Mouse (Mus musculus) embryonic fibroblast, embryonic 13.5 days (primary cell): Measurements from ENCODE around the gene Cybrd1. TPM values are rescaled to one million over a fixed set of nuclear protein-coding genes. Genes with fewer than 3 reads are reported as not detected.

Source experiments
- H3K27ac ChIP-seq: 2 replicates; pipeline ENCODE4 v1.5.1; 2012; ENCODE audit warnings: low read length, control low read depth, inconsistent platforms; ENCODE audit not compliant: insufficient read depth
- H3K4me1 ChIP-seq: 2 replicates; pipeline ENCODE4 v1.6.1; 2011; ENCODE audit warnings: low read length; ENCODE audit not compliant: control insufficient read depth, insufficient read depth
- H3K4me3 ChIP-seq: 2 replicates; pipeline ENCODE4 v1.5.1; 2011; ENCODE audit warnings: mild to moderate bottlenecking, control low read depth, low read length; ENCODE audit not compliant: insufficient read depth
- CTCF ChIP-seq: IDR thresholded peaks from 2 replicates; pipeline ENCODE4 v1.5.1; 2011; ENCODE audit warnings: mild to moderate bottlenecking, control low read depth, low read length, moderate library complexity, borderline replicate concordance; ENCODE audit not compliant: insufficient read depth
- POLR2A ChIP-seq: IDR thresholded peaks from 2 replicates; pipeline ENCODE4 v1.6.1; 2011; ENCODE audit warnings: low read depth, mild to moderate bottlenecking, control low read depth, low read length, moderate library complexity
- polyA plus RNA-seq: library from polyadenylated mRNA; stranded (reverse); fragments of >200 nt; gene quantifications from 2 replicates; pipeline ENCODE4 v1.2.4, GENCODE M21; 2011; ENCODE audit warnings: low read depth; ENCODE audit not compliant: missing spikeins, insufficient read length

The Cybrd1 gene
- polyA plus RNA-seq, 1 experiment, result 3.2 TPM

- TF ChIP-seq CTCF (no peak), POLR2A (no peak)
- H3K27ac ChIP-seq, result no peak overlapping the region
- H3K4me3 ChIP-seq, result no peak overlapping the region
- no peaks in the 10 kb centered on the region for H3K4me1 ChIP-seq
These were observed 49.5 kb downstream of the Cybrd1 start for GRCm38 (mm10) chr2:71167211-71167610.

- no peak for TF ChIP-seq POLR2A
- TF ChIP-seq CTCF, result no peak
- no peak overlapping the region for H3K4me3 ChIP-seq
- no peaks in the 10 kb centered on the region for H3K4me1 ChIP-seq
- H3K27ac ChIP-seq, result no peak overlapping the region
These were observed 50.8 kb downstream of the Cybrd1 start for GRCm38 (mm10) chr2:71168461-71169021.

GRCm38 (mm10) chr2:71173031-71173430 lies 55.3 kb downstream of the Cybrd1 start:
- no peak for TF ChIP-seq CTCF
- no peak for TF ChIP-seq POLR2A
- Histone ChIP-seq H3K4me1 (no peaks in the 10 kb centered on the region), H3K27ac (no peak overlapping the region), H3K4me3 (no peak overlapping the region)

GRCm38 (mm10) chr2:71176329-71177249 lies 58.9 kb downstream of the Cybrd1 start:
- no peak overlapping the region for H3K4me3 ChIP-seq
- H3K4me1 ChIP-seq, result no peaks in the 10 kb centered on the region
- TF ChIP-seq POLR2A (no peak), CTCF (no peak)

GRCm38 (mm10) chr2:71177250-71177615 lies 59.5 kb downstream of the Cybrd1 start:
- no peak overlapping the region for H3K4me3 ChIP-seq
- H3K27ac ChIP-seq, result no peak overlapping the region
- no peak for TF ChIP-seq CTCF
- no peak for TF ChIP-seq POLR2A
- H3K4me1 ChIP-seq, result no peaks in the 10 kb centered on the region

More at GRCm38 (mm10) chr2:71176329-71177249, 58.9 kb downstream of the Cybrd1 start:
- H3K27ac ChIP-seq, result no peak overlapping the region

GRCm38 (mm10) chr2:71177760-71178159 lies 60.0 kb downstream of the Cybrd1 start:
- no peak for TF ChIP-seq CTCF
- no peak for TF ChIP-seq POLR2A
- H3K27ac ChIP-seq, result no peak overlapping the region
- no peaks in the 10 kb centered on the region for H3K4me1 ChIP-seq
- H3K4me3 ChIP-seq, result no peak overlapping the region

GRCm38 (mm10) chr2:71179716-71180115 lies 62.0 kb downstream of the Cybrd1 start:
- H3K27ac ChIP-seq, result no peak overlapping the region
- TF ChIP-seq CTCF (no peak), POLR2A (no peak)
- no peak overlapping the region for H3K4me3 ChIP-seq
- no peaks in the 10 kb centered on the region for H3K4me1 ChIP-seq

GRCm38 (mm10) chr2:71180566-71181217 lies 63.0 kb downstream of the Cybrd1 start:
- Histone ChIP-seq H3K4me3 (no peak overlapping the region), H3K4me1 (no peaks in the 10 kb centered on the region), H3K27ac (no peak overlapping the region)
- TF ChIP-seq POLR2A, result no peak
- no peak for TF ChIP-seq CTCF

- H3K27ac ChIP-seq, result no peak overlapping the region
- TF ChIP-seq CTCF (no peak), POLR2A (no peak)
- H3K4me3 ChIP-seq, result no peak overlapping the region
- H3K4me1 ChIP-seq, result no peaks in the 10 kb centered on the region
These were observed 70.2 kb downstream of the Cybrd1 start for GRCm38 (mm10) chr2:71187950-71188349.

GRCm38 (mm10) chr2:71188861-71189260 lies 71.1 kb downstream of the Cybrd1 start:
- Histone ChIP-seq H3K27ac (no peak overlapping the region), H3K4me1 (no peaks in the 10 kb centered on the region), H3K4me3 (no peak overlapping the region)
- no peak for TF ChIP-seq POLR2A
- no peak for TF ChIP-seq CTCF
